Mouse (Mus musculus) neural tube, embryonic 10.5 days (tissue): ENCODE measurements around the gene Ift22.
"Not testable (repeated sequence)": the region's sequence is repeated elsewhere in the genome, so short reads cannot be mapped to it uniquely, and the experiment has no call there.

Experiments used
- DNase-seq: peaks from one replicate; pipeline ENCODE4 v3.0.0-alpha.2; 2017; ENCODE audit warnings: low spot score; ENCODE audit errors: extremely low spot score

The Ift22 gene

GRCm38 (mm10) chr5:136945084-136945483 is 37.1 kb downstream of the Ift22 start:
- no peak for DNase-seq

- no peak for DNase-seq
Measured at GRCm38 (mm10) chr5:136947874-136948273, 39.9 kb downstream of the Ift22 start.

GRCm38 (mm10) chr5:136949551-136950336 is 41.8 kb downstream of the Ift22 start:
- not testable (repeated sequence) for DNase-seq

- no peak for DNase-seq
Measured at GRCm38 (mm10) chr5:136950521-136950920, 42.6 kb downstream of the Ift22 start.

GRCm38 (mm10) chr5:136952153-136952552 is 44.2 kb downstream of the Ift22 start:
- no peak for DNase-seq

GRCm38 (mm10) chr5:136953015-136953414 is 45.1 kb downstream of the Ift22 start, which contains the start of gene Fis1:
TSS of gene Fis1 (plus strand) at chr5:136953275.
- peak; percentile 96 for DNase-seq

GRCm38 (mm10) chr5:136953440-136953951 is 45.5 kb downstream of the Ift22 start:
- no peak for DNase-seq

GRCm38 (mm10) chr5:136955622-136956021 is 47.7 kb downstream of the Ift22 start:
- no peak for DNase-seq

- DNase-seq, result no peak
Measured at GRCm38 (mm10) chr5:136957250-136957649, 49.3 kb downstream of the Ift22 start.

GRCm38 (mm10) chr5:136958991-136959605 is 51.1 kb downstream of the Ift22 start:
- no peak for DNase-seq

- DNase-seq, result no peak
Measured at GRCm38 (mm10) chr5:136960053-136960452, 52.1 kb downstream of the Ift22 start.

- DNase-seq, result no peak
Measured at GRCm38 (mm10) chr5:136961334-136961982, 53.5 kb downstream of the Ift22 start.

GRCm38 (mm10) chr5:136961983-136962461 is 54.1 kb downstream of the Ift22 start:
- peak; percentile 95 for DNase-seq

- peak; percentile 88 for DNase-seq
Measured at GRCm38 (mm10) chr5:136962501-136962900, 54.6 kb downstream of the Ift22 start.

- DNase-seq, result no peak
Measured at GRCm38 (mm10) chr5:136962966-136963540, 55.1 kb downstream of the Ift22 start.
